8 mouse cellular contexts compared by ENCODE assay signal in the genomic region with DNA sequence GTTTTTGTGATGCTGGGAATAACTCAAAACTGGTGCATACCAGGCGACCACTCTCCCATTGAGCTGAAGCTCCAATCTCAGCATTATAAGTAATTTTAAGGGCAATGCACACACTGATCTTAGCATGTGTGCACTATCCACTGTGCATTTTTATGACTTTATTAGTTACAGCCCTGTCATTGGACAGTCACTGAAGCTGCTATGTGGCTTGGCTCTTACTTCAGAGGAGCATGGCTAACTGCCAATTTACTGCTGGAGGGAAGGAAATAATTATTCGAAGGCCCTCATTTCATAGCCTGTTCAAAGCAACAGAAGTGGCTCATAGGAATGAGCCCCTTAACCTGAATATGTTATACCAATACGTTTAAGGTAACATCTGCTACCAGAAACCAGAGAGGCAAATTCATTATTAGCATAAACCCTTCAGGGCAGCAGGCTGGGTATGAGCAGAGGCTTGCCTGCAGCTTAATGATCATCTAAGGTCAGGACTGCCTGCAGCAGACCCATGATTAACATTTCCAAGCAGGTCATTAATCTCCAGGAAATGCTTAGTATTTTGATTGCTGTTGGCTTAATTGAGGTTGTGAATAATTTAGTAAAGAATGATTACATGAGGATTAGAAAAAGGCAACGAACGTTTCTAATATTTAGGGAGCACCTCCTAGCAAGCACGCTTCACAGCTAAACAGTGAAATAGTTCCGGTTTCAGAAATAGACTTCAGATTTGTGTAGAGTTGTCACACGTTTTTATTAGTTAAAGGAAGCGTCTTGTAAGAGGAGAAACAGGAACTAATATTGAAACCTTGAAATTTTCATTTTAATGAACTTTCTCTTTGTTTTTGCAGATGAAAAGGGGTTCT. TPM values are rescaled to one million over a fixed set of nuclear protein-coding genes. Genes with fewer than 3 reads are reported as not detected.
DNase-seq lines count a peak whose midpoint lies in the region; ATAC-seq and TF ChIP-seq lines count a peak whose summit lies in the region.
"Had no signal": no experiment of that assay in that cellular context is flagged by ENCODE, and none has a peak within 500 bp of the region (broad histone marks: within the 10 kb centered on the region; RNA-seq: fewer than 3 reads in every experiment).

No protein-coding gene starts in this region.

- H3K4me2 ChIP-seq in stomach, embryonic 14.5 days (replicated peaks; ENCODE audit: low read depth, low read length) = no peak overlapping the region
- H3K4me2 ChIP-seq in stomach, postnatal 0 days (replicated peaks; ENCODE audit: low read depth) = no peak overlapping the region
- H3K4me2 ChIP-seq in forebrain, embryonic 15.5 days (replicated peaks) = no peak overlapping the region
- no peak overlapping the region for H3K4me2 ChIP-seq in neural tube, embryonic 14.5 days (ENCODE audit: low read depth, low read length)

- 0 out of 2 replicates have a peak, but pooled peaks have one; percentile 28 for ATAC-seq in stomach, embryonic 14.5 days (ENCODE audit: insufficient number of reproducible peaks, insufficient read depth, low FRiP score, low read depth)
- ATAC-seq in stomach, postnatal 0 days (ENCODE audit: low FRiP score, low TSS enrichment) = no peak
- ATAC-seq in forebrain, embryonic 15.5 days (replicated peaks) = peak; percentile 96
- peak; percentile 94 for ATAC-seq in neural tube, embryonic 14.5 days (ENCODE audit: low read depth)

- TF ChIP-seq EP300 in stomach, postnatal 0 days (optimal IDR thresholded peaks at IDR 0.05) = no peak

- no peak for TF ChIP-seq CTCF in stomach, postnatal 0 days (IDR thresholded peaks at IDR 0.05; ENCODE audit: low read depth)

- H3K9me3 ChIP-seq in stomach, embryonic 14.5 days (ENCODE audit: control insufficient read depth, low read depth, low read length) = no peaks in the 10 kb centered on the region
- H3K9me3 ChIP-seq in stomach, postnatal 0 days (ENCODE audit: control insufficient read depth, low read length) = no peaks in the 10 kb centered on the region
- H3K9me3 ChIP-seq in forebrain, embryonic 15.5 days = 0 out of 2 replicates have a peak, but pooled peaks cover 2% of the 10 kb centered on the region
- no peaks in the 10 kb centered on the region for H3K9me3 ChIP-seq in neural tube, embryonic 14.5 days (ENCODE audit: control insufficient read depth, low read length)

- no peaks in the 10 kb centered on the region for H3K4me1 ChIP-seq in stomach, embryonic 14.5 days (ENCODE audit: control insufficient read depth, insufficient read depth, low read length)
- no peaks in the 10 kb centered on the region for H3K4me1 ChIP-seq in stomach, postnatal 0 days (replicated peaks; ENCODE audit: control insufficient read depth, insufficient read depth)
- peaks cover 5% of the 10 kb centered on the region for H3K4me1 ChIP-seq in forebrain, embryonic 15.5 days
- no peaks in the 10 kb centered on the region; the same call in 1 of the 2 replicates for H3K4me1 ChIP-seq in neural tube, embryonic 14.5 days (ENCODE audit: control insufficient read depth, insufficient read depth, low read length)

- DNase-seq in stomach, postnatal 0 days (ENCODE audit: low spot score) = no peak
- DNase-seq in kidney, postnatal 14 days = peak; percentile 62
- DNase-seq in right cerebral cortex, adult 18-20 months = no peak
- DNase-seq in urinary bladder, postnatal 4 days (ENCODE audit: low spot score in 2 of 2) = no peak

- H3K36me3 ChIP-seq in stomach, embryonic 14.5 days (ENCODE audit: control insufficient read depth, insufficient read depth, low read length) = no peaks in the 10 kb centered on the region
- no peaks in the 10 kb centered on the region for H3K36me3 ChIP-seq in stomach, postnatal 0 days (ENCODE audit: control insufficient read depth, insufficient read depth, low read length)
- no peaks in the 10 kb centered on the region for H3K36me3 ChIP-seq in forebrain, embryonic 15.5 days
- no peaks in the 10 kb centered on the region for H3K36me3 ChIP-seq in neural tube, embryonic 14.5 days (ENCODE audit: control insufficient read depth, insufficient read depth, low read length)

- no peak overlapping the region for H3K27ac ChIP-seq in stomach, embryonic 14.5 days (ENCODE audit: low read length)
- H3K27ac ChIP-seq in stomach, postnatal 0 days (replicated peaks) = no peak overlapping the region
- H3K27ac ChIP-seq in forebrain, embryonic 15.5 days (replicated peaks) = peak overlapping the region; percentile 24
- no peak overlapping the region for H3K27ac ChIP-seq in neural tube, embryonic 14.5 days (ENCODE audit: low read depth, low read length)

- WGBS in stomach, embryonic 14.5 days = 53% methylated on average over 9 of the region's 9 CpGs
- 33% methylated on average over 9 of the region's 9 CpGs for WGBS in stomach, postnatal 0 days
- 16% methylated on average over 9 of the region's 9 CpGs for WGBS in forebrain, embryonic 15.5 days
- 29% methylated on average over 9 of the region's 9 CpGs for WGBS in neural tube, embryonic 14.5 days

- H3K4me3 ChIP-seq in stomach, embryonic 14.5 days (ENCODE audit: low read depth, low read length) = no peak overlapping the region
- no peak overlapping the region for H3K4me3 ChIP-seq in stomach, postnatal 0 days (ENCODE audit: low read depth, low read length)
- H3K4me3 ChIP-seq in forebrain, embryonic 15.5 days = no peak overlapping the region
- H3K4me3 ChIP-seq in neural tube, embryonic 14.5 days (ENCODE audit: low read depth, low read length) = no peak overlapping the region
- H3K4me3 ChIP-seq: myocyte had no signal

- no peak overlapping the region for H3K9ac ChIP-seq in stomach, embryonic 14.5 days (replicated peaks; ENCODE audit: low read depth, low read length)
- no peak overlapping the region for H3K9ac ChIP-seq in stomach, postnatal 0 days (ENCODE audit: low read length)
- H3K9ac ChIP-seq in forebrain, embryonic 15.5 days (replicated peaks) = no peak overlapping the region
- H3K9ac ChIP-seq in neural tube, embryonic 14.5 days (replicated peaks; ENCODE audit: low read depth, low read length) = no peak overlapping the region

- H3K27me3 ChIP-seq in stomach, embryonic 14.5 days (ENCODE audit: control insufficient read depth, insufficient read depth, low read length) = no peaks in the 10 kb centered on the region
- no peaks in the 10 kb centered on the region for H3K27me3 ChIP-seq in stomach, postnatal 0 days (ENCODE audit: control insufficient read depth, insufficient read depth, low read length)
- H3K27me3 ChIP-seq in forebrain, embryonic 15.5 days = no peaks in the 10 kb centered on the region
- no peaks in the 10 kb centered on the region for H3K27me3 ChIP-seq in neural tube, embryonic 14.5 days (ENCODE audit: control insufficient read depth, insufficient read depth, low read length)

RNA-seq across cellular contexts. Expression of a gene that starts 25.4 kb away (rescaled TPM):
- polyA plus RNA-seq in stomach, embryonic 14.5 days (2014; fragmentation: Nextera tagmentation; extraction: Ambion mirVana) = 0.55 and 0.73 TPM in 2 replicates
- polyA plus RNA-seq in stomach, postnatal 0 days (2015; fragmentation: Nextera tagmentation; extraction: Ambion mirVana) = 0.30 and 0.42 TPM in 2 replicates
- 2.0 and 2.6 TPM in 2 replicates for polyA plus RNA-seq in forebrain, embryonic 15.5 days (2015; fragmentation: Nextera tagmentation; extraction: Ambion mirVana)
- polyA plus RNA-seq in neural tube, embryonic 14.5 days (2014; fragmentation: Nextera tagmentation; extraction: Ambion mirVana) = 2.9 and 3.4 TPM in 2 replicates

RNA-seq across cellular contexts. Expression of a gene that starts 26.1 kb away (rescaled TPM):
- polyA plus RNA-seq in stomach, embryonic 14.5 days (2014; fragmentation: Nextera tagmentation; extraction: Ambion mirVana) = 18.4 and 22.7 TPM in 2 replicates
- 18.6 and 21.6 TPM in 2 replicates for polyA plus RNA-seq in stomach, postnatal 0 days (2015; fragmentation: Nextera tagmentation; extraction: Ambion mirVana)
- 21.4 and 22.1 TPM in 2 replicates for polyA plus RNA-seq in forebrain, embryonic 15.5 days (2015; fragmentation: Nextera tagmentation; extraction: Ambion mirVana)
- polyA plus RNA-seq in neural tube, embryonic 14.5 days (2014; fragmentation: Nextera tagmentation; extraction: Ambion mirVana) = 18.6 and 23.4 TPM in 2 replicates

RNA-seq across cellular contexts. Expression of a gene that starts 48.7 kb away (rescaled TPM):
- 48.6 and 51.1 TPM in 2 replicates for polyA plus RNA-seq in stomach, embryonic 14.5 days (2014; fragmentation: Nextera tagmentation; extraction: Ambion mirVana)
- 9.1 and 10.0 TPM in 2 replicates for polyA plus RNA-seq in stomach, postnatal 0 days (2015; fragmentation: Nextera tagmentation; extraction: Ambion mirVana)
- 38.1 and 38.7 TPM in 2 replicates for polyA plus RNA-seq in forebrain, embryonic 15.5 days (2015; fragmentation: Nextera tagmentation; extraction: Ambion mirVana)
- polyA plus RNA-seq in neural tube, embryonic 14.5 days (2014; fragmentation: Nextera tagmentation; extraction: Ambion mirVana) = 29.3 and 32.2 TPM in 2 replicates
